Mouse (Mus musculus) CH12.LX (cell line): ENCODE data around the gene Slc7a11. TPM values are rescaled to one million over a fixed set of nuclear protein-coding genes. Genes with fewer than 3 reads are reported as not detected.

Source experiments
- DNase-seq: peaks from one replicate; pipeline ENCODE4 v3.0.0-alpha.2; 2013; ENCODE audit errors: extremely low read depth
- H3K27ac ChIP-seq: 2 replicates; pipeline ENCODE4 v1.5.1; 2012; ENCODE audit warnings: low read depth, mild to moderate bottlenecking, control low read depth, moderate library complexity; ENCODE audit not compliant: insufficient read depth
- H3K27me3 ChIP-seq: replicated peaks from 2 replicates; pipeline ENCODE3; 2012; ENCODE audit warnings: inconsistent platforms
- H3K36me3 ChIP-seq, 2 experiments: replicated peaks in 1 of 2; 2 replicates each; pipeline versions ENCODE3 to v1.6.1; 2012; ENCODE audit warnings: inconsistent platforms in 1 of 2, low read length in 1 of 2, mild to moderate bottlenecking in 1 of 2, mixed read lengths in 1 of 2, moderate library complexity in 1 of 2; ENCODE audit not compliant: control insufficient read depth in 1 of 2, insufficient read depth in 1 of 2
- H3K4me1 ChIP-seq, 2 experiments: 2 replicates each; pipeline ENCODE4 v1.6.1; 2012; ENCODE audit warnings: inconsistent platforms in 1 of 2, moderate library complexity in 1 of 2; ENCODE audit not compliant: insufficient read depth in 2 of 2, control insufficient read depth in 1 of 2
- H3K4me2 ChIP-seq: 2 replicates; pipeline ENCODE4 v1.6.1; 2012; ENCODE audit warnings: low read depth, mild to moderate bottlenecking, control low read depth; ENCODE audit not compliant: poor library complexity, insufficient read depth, severe bottlenecking
- H3K4me3 ChIP-seq, 3 experiments: fragments of 150-350 bp in 1 of 3; sonication (generic) in 1 of 3; replicated peaks in 1 of 3; 2 replicates each; pipeline versions ENCODE3 to v1.5.1; 2011 to 2012; ENCODE audit warnings: low read depth in 2 of 3, low read length in 2 of 3, mild to moderate bottlenecking in 2 of 3, moderate library complexity in 2 of 3, control low read depth in 1 of 3, improper control_type of control experiment in 1 of 3, inconsistent platforms in 1 of 3, mixed read lengths in 1 of 3; ENCODE audit not compliant: poor library complexity in 1 of 3
- H3K79me2 ChIP-seq: replicated peaks from 2 replicates; pipeline ENCODE4 v1.6.1; 2012; ENCODE audit warnings: mild to moderate bottlenecking, moderate library complexity; ENCODE audit not compliant: control insufficient read depth, poor library complexity, insufficient read depth, severe bottlenecking; ENCODE audit errors: extremely low read depth
- H3K9ac ChIP-seq: 2 replicates; pipeline ENCODE4 v1.6.1; 2012; ENCODE audit warnings: low read depth, mild to moderate bottlenecking, control low read depth, moderate library complexity; ENCODE audit not compliant: insufficient read depth
- H3K9me3 ChIP-seq: replicated peaks from 2 replicates; pipeline ENCODE3; 2012; ENCODE audit warnings: low read length, inconsistent platforms, mixed read lengths
- BHLHE40 ChIP-seq: IDR thresholded peaks from 2 replicates; pipeline ENCODE4 v1.6.1; 2011; ENCODE audit warnings: mild to moderate bottlenecking, low read depth, low read length, improper control_type of control experiment
- CTCF ChIP-seq, 2 experiments: IDR thresholded peaks in 1 of 2; conservative IDR thresholded peaks in 1 of 2; 2 replicates each; pipeline ENCODE4 v1.5.1; 2011 to 2012; ENCODE audit warnings: low read depth in 2 of 2, low read length in 2 of 2, improper control_type of control experiment in 1 of 2, inconsistent platforms in 1 of 2, mild to moderate bottlenecking in 1 of 2, moderate library complexity in 1 of 2
- E2F4 ChIP-seq: IDR thresholded peaks from 2 replicates; pipeline ENCODE4 v1.6.1; 2011; ENCODE audit warnings: low read depth, low read length, improper control_type of control experiment; ENCODE audit not compliant: insufficient replicate concordance
- EP300 ChIP-seq: IDR thresholded peaks from 2 replicates; pipeline ENCODE4 v1.6.1; 2011; ENCODE audit warnings: low read length, improper control_type of control experiment
- ETS1 ChIP-seq: conservative IDR thresholded peaks from 2 replicates; pipeline ENCODE4 v1.6.1; 2012; ENCODE audit warnings: low read depth, mild to moderate bottlenecking, inconsistent platforms, low read length, improper control_type of control experiment, moderate library complexity
- GABPA ChIP-seq: IDR thresholded peaks from 2 replicates; pipeline ENCODE4 v1.6.1; 2012; ENCODE audit warnings: low read depth, low read length, improper control_type of control experiment, inconsistent platforms; ENCODE audit not compliant: insufficient replicate concordance
- MAX ChIP-seq: IDR thresholded peaks from 2 replicates; pipeline ENCODE4 v1.6.1; 2011; ENCODE audit warnings: low read length, improper control_type of control experiment
- MAZ ChIP-seq: IDR thresholded peaks from 2 replicates; pipeline ENCODE4 v1.6.1; 2012; ENCODE audit warnings: low read depth, mild to moderate bottlenecking, inconsistent platforms, low read length, improper control_type of control experiment, moderate library complexity
- MXI1 ChIP-seq: IDR thresholded peaks from 2 replicates; pipeline ENCODE4 v1.6.1; 2011; ENCODE audit warnings: mild to moderate bottlenecking, low read depth, low read length, improper control_type of control experiment
- PAX5 ChIP-seq: IDR thresholded peaks from 2 replicates; pipeline ENCODE4 v1.6.1; 2012; ENCODE audit warnings: low read length, inconsistent platforms, mixed read lengths
- POLR2A ChIP-seq: IDR thresholded peaks from 2 replicates; pipeline ENCODE4 v1.6.1; 2011; ENCODE audit warnings: low read depth, mild to moderate bottlenecking, improper control_type of control experiment, low read length
- RAD21 ChIP-seq: IDR thresholded peaks from 2 replicates; pipeline ENCODE4 v1.6.1; 2011; ENCODE audit warnings: low read depth, mild to moderate bottlenecking, low read length, improper control_type of control experiment, moderate library complexity
- RCOR1 ChIP-seq: conservative IDR thresholded peaks from 2 replicates; pipeline ENCODE4 v1.6.1; 2012; ENCODE audit warnings: low read depth, mild to moderate bottlenecking, inconsistent platforms, low read length, improper control_type of control experiment
- SMC3 ChIP-seq: IDR thresholded peaks from 2 replicates; pipeline ENCODE4 v1.6.1; 2011; ENCODE audit warnings: low read depth, low read length, improper control_type of control experiment
- TBP ChIP-seq: conservative IDR thresholded peaks from 2 replicates; pipeline ENCODE4 v1.6.1; 2011; ENCODE audit warnings: low read depth, low read length, improper control_type of control experiment
- TCF12 ChIP-seq: IDR thresholded peaks from 2 replicates; pipeline ENCODE4 v1.6.1; 2014; ENCODE audit warnings: low read depth, mild to moderate bottlenecking, inconsistent platforms, low read length, improper control_type of control experiment
- UBTF ChIP-seq: IDR thresholded peaks from 2 replicates; pipeline ENCODE4 v1.6.1; 2012; ENCODE audit warnings: low read depth, mild to moderate bottlenecking, inconsistent platforms, low read length, improper control_type of control experiment, moderate library complexity
- USF2 ChIP-seq: conservative IDR thresholded peaks from 2 replicates; pipeline ENCODE4 v1.6.1; 2011; ENCODE audit warnings: low read depth, low read length, improper control_type of control experiment
- ZC3H11A ChIP-seq: IDR thresholded peaks from 2 replicates; pipeline ENCODE4 v1.6.1; 2012; ENCODE audit warnings: low read depth, mild to moderate bottlenecking, inconsistent platforms, low read length, improper control_type of control experiment
- ZMIZ1 ChIP-seq: IDR thresholded peaks from 2 replicates; pipeline ENCODE4 v1.6.1; 2012; ENCODE audit warnings: low read depth, mild to moderate bottlenecking, inconsistent platforms, low read length, improper control_type of control experiment
- ZNF384 ChIP-seq: IDR thresholded peaks from 2 replicates; pipeline ENCODE4 v1.6.1; 2012; ENCODE audit warnings: low read depth, low read length, improper control_type of control experiment, inconsistent platforms
- dilution Hi-C: fragments of 300-500 bp; cut with MboI; formaldehyde crosslinking; loops from 2 replicates; pipeline ENCODE4 v1.14.3; 2020; ENCODE audit warnings: low sequenced_read_pairs; ENCODE audit not compliant: extremely low pct_unique_long_range_greater_than_20kb, extremely low pct_ligation_motif_present
- in situ Hi-C: fragments of 300-500 bp; cut with MboI; formaldehyde crosslinking; loops from 3 replicates; pipeline ENCODE4 v1.14.3; 2019; ENCODE audit warnings: low sequenced_read_pairs, low pct_ligation_motif_present, low pct_unique_long_range_greater_than_20kb, mixed read lengths
- polyA plus RNA-seq: library from polyadenylated mRNA; unstranded; fragments of >175 nt; gene quantifications from 2 replicates; pipeline ENCODE4 v1.2.1, GENCODE M21; 2012; ENCODE audit warnings: low read depth; ENCODE audit not compliant: insufficient read length
- total RNA-seq, 2 experiments: library from RNA; depleted of rRNA; stranded (reverse); fragments of 300-350 nt in 1 of 2; fragments of >200 nt in 1 of 2; gene quantifications; 2 replicates each; pipeline ENCODE4 v1.2.3; 2012 to 2014

Slc7a11 gene
- total and polyA plus RNA-seq, 3 experiments = 0.13 to 0.37 TPM; not detected in 1

DNA sequence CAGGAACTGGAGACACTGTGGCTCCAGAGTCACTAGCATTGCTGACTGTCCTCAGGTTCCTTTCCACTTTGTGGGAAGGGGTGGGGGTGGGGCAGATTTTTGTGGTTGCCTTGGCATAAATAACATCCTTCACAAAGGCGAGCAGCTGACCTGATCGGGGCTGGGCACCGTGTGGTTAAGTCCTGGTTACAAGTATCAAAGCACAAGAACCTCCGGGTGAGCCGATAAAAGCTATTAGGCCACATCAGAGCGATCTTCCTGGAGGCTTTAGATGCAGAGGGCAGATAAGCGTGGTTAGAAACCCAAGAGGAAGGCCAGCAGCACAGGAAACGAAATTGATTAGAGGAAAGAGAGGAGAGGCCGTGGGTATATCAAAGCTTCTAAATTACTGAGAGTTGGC, 55.1 kb downstream of the Slc7a11 start:
- Histone ChIP-seq H3K27me3 (no peaks in the 10 kb centered on the region), H3K4me3 (no peak overlapping the region), H3K36me3 (no peaks in the 10 kb centered on the region), H3K27ac (no peak overlapping the region), H3K9me3 (peaks cover 44% of the 10 kb centered on the region), H3K4me1 (no peaks in the 10 kb centered on the region), H3K9ac (no peak overlapping the region), H3K4me2 (no peak overlapping the region), H3K79me2 (no peaks in the 10 kb centered on the region)
- TF ChIP-seq BHLHE40 = no peak
- TF ChIP-seq RAD21 = no peak
- no peak for TF ChIP-seq ZMIZ1
- TF ChIP-seq RCOR1 = no peak
- TF ChIP-seq SMC3 = no peak
- no peak for TF ChIP-seq POLR2A
- TF ChIP-seq UBTF = no peak
- TF ChIP-seq TCF12 = no peak
- TF ChIP-seq MXI1 = no peak
- no peak for TF ChIP-seq ZNF384
- in situ Hi-C loops (no loop called here), dilution Hi-C loops (no loop called here)
- no peak for DNase-seq

DNA sequence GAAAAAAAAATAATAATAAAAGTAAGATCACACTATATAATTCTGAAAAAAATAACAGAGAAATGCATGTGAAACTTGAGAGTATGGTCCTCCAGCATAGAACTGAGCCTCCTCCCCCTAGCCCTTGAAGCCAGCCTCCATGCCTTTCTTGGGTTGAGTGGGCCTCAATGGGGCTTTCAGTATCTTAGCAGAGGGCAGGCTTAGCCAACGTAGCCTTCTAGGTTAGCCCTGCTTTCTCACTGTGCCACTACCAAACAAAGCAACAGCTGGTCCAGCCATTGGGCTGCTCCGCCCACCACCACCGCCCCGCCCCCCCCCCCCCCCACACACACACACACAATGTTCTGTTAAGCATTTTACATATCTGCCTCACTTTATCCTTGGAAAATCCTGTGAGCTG, 56.1 kb downstream of the Slc7a11 start:
- in situ Hi-C loops (no loop called here), dilution Hi-C loops (no loop called here)
- Histone ChIP-seq H3K9me3 (peaks cover 43% of the 10 kb centered on the region), H3K9ac (no peak overlapping the region), H3K36me3 (no peaks in the 10 kb centered on the region), H3K4me3 (no peak overlapping the region), H3K27ac (no peak overlapping the region), H3K4me2 (no peak overlapping the region), H3K79me2 (no peaks in the 10 kb centered on the region), H3K4me1 (no peaks in the 10 kb centered on the region), H3K27me3 (no peaks in the 10 kb centered on the region)
- TF ChIP-seq CTCF (conservative IDR thresholded peaks at IDR 0.05 in 1 of 2, IDR thresholded peaks at IDR 0.05 in 1 of 2; ENCODE audit: low read depth in 2 of 2, low read length in 2 of 2) (no peak), USF2 (no peak), ZC3H11A (no peak), UBTF (no peak), MAX (no peak), MAZ (no peak), TBP (no peak), EP300 (no peak), E2F4 (no peak), GABPA (no peak), PAX5 (no peak), ETS1 (no peak), RCOR1 (no peak), MXI1 (no peak)
- DNase-seq = no peak
